Mouse (Mus musculus) hindbrain, embryonic 16.5 days (tissue): ENCODE data around the gene Piezo1. TPM values are rescaled to one million over a fixed set of nuclear protein-coding genes. Genes with fewer than 3 reads are reported as not detected.

Experiments
- ATAC-seq: fragments of 200-750 bp; cut with Nextera tagmentation; 2 replicates; pipeline ENCODE4 v1.8.0; 2017; ENCODE audit warnings: moderate TSS enrichment, moderate library complexity
- H3K27ac ChIP-seq: fragments of 300-500 bp; sonication (generic); 2 replicates; pipeline ENCODE4 v1.5.1; 2014; ENCODE audit warnings: low read depth, mild to moderate bottlenecking, control low read depth, low read length, moderate library complexity
- H3K27me3 ChIP-seq: fragments of 300-500 bp; sonication (generic); replicated peaks from 2 replicates; pipeline ENCODE4 v1.6.1; 2014; ENCODE audit warnings: low read length; ENCODE audit not compliant: control insufficient read depth, insufficient read depth
- H3K36me3 ChIP-seq: fragments of 300-500 bp; sonication (generic); 2 replicates; pipeline ENCODE4 v1.6.1; 2014; ENCODE audit warnings: mild to moderate bottlenecking, low read length, moderate library complexity, mixed read lengths; ENCODE audit not compliant: control insufficient read depth, insufficient read depth
- H3K4me1 ChIP-seq: fragments of 300-500 bp; sonication (generic); 2 replicates; pipeline ENCODE4 v1.6.1; 2014; ENCODE audit warnings: low read depth, low read length; ENCODE audit not compliant: control insufficient read depth, insufficient read depth
- H3K4me2 ChIP-seq: fragments of 300-500 bp; sonication (generic); 2 replicates; pipeline ENCODE4 v1.6.1; 2014; ENCODE audit warnings: mild to moderate bottlenecking, low read length, control low read depth, moderate library complexity
- H3K4me3 ChIP-seq: fragments of 300-500 bp; sonication (generic); 2 replicates; pipeline ENCODE4 v1.5.1; 2014; ENCODE audit warnings: mild to moderate bottlenecking, low read length, control low read depth, moderate library complexity
- H3K9ac ChIP-seq: fragments of 300-500 bp; sonication (generic); 2 replicates; pipeline ENCODE4 v1.6.1; 2014; ENCODE audit warnings: low read depth, mild to moderate bottlenecking, control low read depth, low read length, moderate library complexity
- H3K9me3 ChIP-seq: fragments of 300-500 bp; sonication (generic); 2 replicates; pipeline ENCODE4 v1.6.1; 2014; ENCODE audit warnings: mild to moderate bottlenecking, low read length, moderate library complexity; ENCODE audit not compliant: control insufficient read depth
- WGBS: fragments of 180-500 bp; shearing (Covaris S2); extraction: QIAGEN DNeasy Blood & Tissue Kit; methylation state at CpG from one replicate; pipeline ENCODE4 v1.1.7; 2014; 5-methylcytosine and 5-hydroxymethylcytosine counted together
- polyA plus RNA-seq: library from polyadenylated mRNA; unstranded; fragments of >200 nt; fragmentation: Nextera tagmentation; extraction: Ambion mirVana; gene quantifications from 2 replicates; pipeline ENCODE4 v1.2.1, GENCODE M21; 2015

Gene Piezo1
- 1.7 and 3.5 TPM in 2 replicates for polyA plus RNA-seq

- ATAC-seq: peak; percentile 71
- Histone ChIP-seq H3K27me3 (peaks cover 16% of the 10 kb centered on the region), H3K4me2 (peak within 1 kb of the TSS; percentile 93), H3K4me3 (peak within 1 kb of the TSS; percentile 62), H3K36me3 (no peaks in the 10 kb centered on the region), H3K9ac (peak within 1 kb of the TSS; percentile 71), H3K4me1 (peaks cover 18% of the 10 kb centered on the region), H3K9me3 (no peaks in the 10 kb centered on the region), H3K27ac (peak within 1 kb of the TSS; percentile 39; the same call in 1 of the 2 replicates)
- 11% methylated on average over 56 of the region's 56 CpGs for WGBS
Measured at GRCm38 (mm10) chr8:122551265-122552051, at the start of gene Piezo1. Gene Piezo1, minus strand, starts transcription at chr8:122551329.

GRCm38 (mm10) chr8:122600666-122601065 lies 49.5 kb upstream of the Piezo1 start:
- no peaks in the 10 kb centered on the region for H3K9me3 ChIP-seq
- WGBS: 90% methylated on average over 9 of the region's 9 CpGs
- no peaks in the 10 kb centered on the region for H3K36me3 ChIP-seq
- no peak overlapping the region for H3K9ac ChIP-seq
- H3K4me2 ChIP-seq: no peak overlapping the region
- ATAC-seq: no peak
- H3K4me3 ChIP-seq: no peak overlapping the region
- H3K27me3 ChIP-seq: no peaks in the 10 kb centered on the region
- H3K4me1 ChIP-seq: no peaks in the 10 kb centered on the region
- H3K27ac ChIP-seq: no peak overlapping the region

- no peak overlapping the region for H3K4me2 ChIP-seq
- H3K36me3 ChIP-seq: no peaks in the 10 kb centered on the region; the same call in 1 of the 2 replicates
- peaks cover 7% of the 10 kb centered on the region for H3K4me1 ChIP-seq
- ATAC-seq: no peak
- H3K9ac ChIP-seq: no peak overlapping the region
- H3K4me3 ChIP-seq: no peak overlapping the region
- no peaks in the 10 kb centered on the region for H3K27me3 ChIP-seq
- H3K27ac ChIP-seq: no peak overlapping the region
- 51% methylated on average over 4 of the region's 4 CpGs for WGBS
- H3K9me3 ChIP-seq: no peaks in the 10 kb centered on the region
Measured at GRCm38 (mm10) chr8:122596031-122596430, 44.9 kb upstream of the Piezo1 start.

GRCm38 (mm10) chr8:122593783-122594507 lies 42.8 kb upstream of the Piezo1 start:
- ATAC-seq: peak; percentile 42; the same call in 1 of the 2 replicates
- WGBS: 64% methylated on average over 19 of the region's 19 CpGs
- no peak overlapping the region for H3K4me3 ChIP-seq
- no peaks in the 10 kb centered on the region for H3K27me3 ChIP-seq
- no peaks in the 10 kb centered on the region for H3K9me3 ChIP-seq
- no peaks in the 10 kb centered on the region; the same call in 1 of the 2 replicates for H3K36me3 ChIP-seq
- peaks cover 7% of the 10 kb centered on the region for H3K4me1 ChIP-seq
- H3K9ac ChIP-seq: peak overlapping the region; percentile 41
- peak overlapping the region; percentile 59 for H3K27ac ChIP-seq
- no peak overlapping the region for H3K4me2 ChIP-seq

- no peak for ATAC-seq
- H3K4me3 ChIP-seq: no peak overlapping the region
- WGBS: 66% methylated on average over 12 of the region's 12 CpGs
- H3K9ac ChIP-seq: no peak overlapping the region; the same call in 1 of the 2 replicates
- no peak overlapping the region for H3K4me2 ChIP-seq
- H3K36me3 ChIP-seq: no peaks in the 10 kb centered on the region; the same call in 1 of the 2 replicates
- no peaks in the 10 kb centered on the region for H3K9me3 ChIP-seq
- H3K27me3 ChIP-seq: no peaks in the 10 kb centered on the region
- peaks cover 7% of the 10 kb centered on the region for H3K4me1 ChIP-seq
- H3K27ac ChIP-seq: peak overlapping the region; percentile 59
Measured at GRCm38 (mm10) chr8:122593240-122593639, 42.1 kb upstream of the Piezo1 start.

- H3K36me3 ChIP-seq: no peaks in the 10 kb centered on the region
- H3K9me3 ChIP-seq: no peaks in the 10 kb centered on the region
- H3K9ac ChIP-seq: no peak overlapping the region
- H3K27me3 ChIP-seq: no peaks in the 10 kb centered on the region
- H3K4me2 ChIP-seq: no peak overlapping the region
- no peak overlapping the region for H3K27ac ChIP-seq
- no peaks in the 10 kb centered on the region for H3K4me1 ChIP-seq
- 87% methylated on average over 10 of the region's 10 CpGs for WGBS
- H3K4me3 ChIP-seq: no peak overlapping the region
- no peak for ATAC-seq
Measured at GRCm38 (mm10) chr8:122586749-122587148, 35.6 kb upstream of the Piezo1 start.

GRCm38 (mm10) chr8:122586171-122586570 lies 35.0 kb upstream of the Piezo1 start:
- no peaks in the 10 kb centered on the region for H3K9me3 ChIP-seq
- H3K4me3 ChIP-seq: no peak overlapping the region
- ATAC-seq: no peak; the same call in 1 of the 2 replicates
- H3K36me3 ChIP-seq: no peaks in the 10 kb centered on the region
- no peaks in the 10 kb centered on the region for H3K27me3 ChIP-seq
- H3K4me1 ChIP-seq: no peaks in the 10 kb centered on the region
- WGBS: 43% methylated on average over 7 of the region's 7 CpGs
- H3K4me2 ChIP-seq: no peak overlapping the region
- H3K9ac ChIP-seq: no peak overlapping the region
- no peak overlapping the region for H3K27ac ChIP-seq

GRCm38 (mm10) chr8:122585411-122585891 lies 34.3 kb upstream of the Piezo1 start:
- H3K9me3 ChIP-seq: no peaks in the 10 kb centered on the region
- no peak overlapping the region for H3K4me2 ChIP-seq
- H3K36me3 ChIP-seq: no peaks in the 10 kb centered on the region
- H3K4me3 ChIP-seq: no peak overlapping the region
- H3K9ac ChIP-seq: no peak overlapping the region
- no peaks in the 10 kb centered on the region for H3K4me1 ChIP-seq
- no peak for ATAC-seq
- 78% methylated on average over 14 of the region's 14 CpGs for WGBS
- no peaks in the 10 kb centered on the region for H3K27me3 ChIP-seq
- no peak overlapping the region for H3K27ac ChIP-seq

- Histone ChIP-seq H3K36me3 (no peaks in the 10 kb centered on the region), H3K9ac (no peak overlapping the region), H3K4me2 (no peak overlapping the region), H3K9me3 (no peaks in the 10 kb centered on the region), H3K27me3 (no peaks in the 10 kb centered on the region), H3K4me3 (no peak overlapping the region), H3K27ac (no peak overlapping the region), H3K4me1 (no peaks in the 10 kb centered on the region)
- WGBS: 79% methylated on average over 9 of the region's 9 CpGs
- no peak for ATAC-seq
Measured at GRCm38 (mm10) chr8:122584981-122585380, 33.9 kb upstream of the Piezo1 start.
